Mouse (Mus musculus) left cerebral cortex, postnatal 4 days (tissue): Measurements from ENCODE around the gene Clk1. TPM values are rescaled to one million over a fixed set of nuclear protein-coding genes. Genes with fewer than 3 reads are reported as not detected.

Experiments
- total RNA-seq, 2 experiments: library from RNA; stranded (reverse); gene quantifications; 2 replicates each; pipeline ENCODE4 v1.2.3; 2021

Clk1 gene
- total RNA-seq, 2 experiments from 2014 or later = 103 TPM

Other genes with a start within 250 kb of the Clk1 start
- 10 to 100 TPM; 18.3 to 23.4 TPM for gene Aox4, start 213.7 kb downstream of the Clk1 start, total RNA-seq
- gene Aox2, start 145.7 kb downstream of the Clk1 start, total RNA-seq = not detected
- 100 to 1,000 TPM; 303 to 314 TPM for gene Bzw1, start 31.2 kb downstream of the Clk1 start, total RNA-seq
- gene Nif3l1, start 21.1 kb upstream of the Clk1 start, total RNA-seq = 10 to 100 TPM; 27.3 to 32.4 TPM
- 10 to 100 TPM; 38.8 to 39.5 TPM for gene Ppil3, start 21.4 kb upstream of the Clk1 start, total RNA-seq
- 10 to 100 TPM; 20.9 to 23.7 TPM for gene Orc2, start 81.0 kb upstream of the Clk1 start, total RNA-seq
- 10 to 100 TPM; 32.5 to 35.2 TPM for gene Fam126b, start 162.3 kb upstream of the Clk1 start, total RNA-seq
- 10 to 100 TPM; 76.6 to 83.9 TPM for gene Ndufb3, start 162.3 kb upstream of the Clk1 start, total RNA-seq